Mouse (Mus musculus): Measurements from ENCODE around the gene Mrgprg. TPM values are rescaled to one million over a fixed set of nuclear protein-coding genes. Genes with fewer than 3 reads are reported as not detected.

Mrgprg gene
- polyA plus RNA-seq, 1 experiment from 2014 or later, result not detected

DNA sequence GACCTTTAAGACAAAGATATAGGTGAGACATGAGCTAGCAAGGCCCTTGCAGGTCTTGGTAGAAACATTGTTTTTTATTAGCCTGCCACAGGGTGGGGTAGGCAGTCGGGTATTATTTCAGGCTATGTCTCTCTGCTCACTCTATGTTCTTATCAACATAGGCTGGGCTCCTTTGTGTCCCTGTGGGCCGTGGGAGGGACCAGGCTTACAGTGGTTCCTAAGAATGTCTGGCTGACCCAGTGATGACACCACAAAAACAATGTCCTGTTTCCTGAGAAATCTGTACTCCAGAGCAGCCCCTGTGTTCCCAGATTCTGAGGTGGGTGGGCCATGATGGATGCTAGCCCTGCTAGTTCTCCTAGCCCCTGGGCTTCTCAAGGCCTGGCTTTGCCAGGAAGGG lies 10.6 kb upstream of the Mrgprg start:
- Histone ChIP-seq H3K9ac (no peak overlapping the region), H3K4me3 (no peak overlapping the region), H3K4me1 (replicated peaks) (peaks cover 4% of the 10 kb centered on the region; the same call in 1 of the 2 replicates), H3K27me3 (no peaks in the 10 kb centered on the region), H3K4me2 (no peak overlapping the region), H3K36me3 (no peaks in the 10 kb centered on the region), H3K9me3 (replicated peaks) (no peaks in the 10 kb centered on the region), H3K27ac (no peak overlapping the region)
- WGBS, result 20% methylated on average over 2 of the region's 2 CpGs
- peak; percentile 50; the same call in 1 of the 2 replicates for ATAC-seq (replicated peaks; ENCODE audit: insufficient number of reproducible peaks, insufficient read depth, low FRiP score, low read depth)

GRCm38 (mm10) chr7:143776137-143776536 lies 9.3 kb upstream of the Mrgprg start:
- WGBS, result 26% methylated on average over 3 of the region's 3 CpGs
- no peak overlapping the region for H3K9ac ChIP-seq
- no peak for ATAC-seq (replicated peaks; ENCODE audit: insufficient number of reproducible peaks, insufficient read depth, low FRiP score, low read depth)
- H3K4me1 ChIP-seq (replicated peaks), result peaks cover 4% of the 10 kb centered on the region; the same call in 1 of the 2 replicates
- H3K4me2 ChIP-seq, result no peak overlapping the region
- no peak overlapping the region for H3K4me3 ChIP-seq
- H3K36me3 ChIP-seq, result no peaks in the 10 kb centered on the region
- H3K9me3 ChIP-seq (replicated peaks), result no peaks in the 10 kb centered on the region
- no peak overlapping the region for H3K27ac ChIP-seq
- no peaks in the 10 kb centered on the region for H3K27me3 ChIP-seq

- whole genome bisulfite sequencing, result 44% methylated on average over 1 of the region's 1 CpGs
- H3K4me1 ChIP-seq (replicated peaks), result no peaks in the 10 kb centered on the region
- no peaks in the 10 kb centered on the region for H3K36me3 ChIP-seq
- H3K4me3 ChIP-seq, result no peak overlapping the region
- no peak for ATAC-seq (replicated peaks; ENCODE audit: insufficient number of reproducible peaks, insufficient read depth, low FRiP score, low read depth)
- peaks cover 34% of the 10 kb centered on the region for H3K27me3 ChIP-seq
- H3K27ac ChIP-seq, result no peak overlapping the region
- no peak overlapping the region for H3K4me2 ChIP-seq
- H3K9ac ChIP-seq, result no peak overlapping the region
- no peaks in the 10 kb centered on the region for H3K9me3 ChIP-seq (replicated peaks)
Measured at GRCm38 (mm10) chr7:143769461-143769860, 2.7 kb upstream of the Mrgprg start.

DNA sequence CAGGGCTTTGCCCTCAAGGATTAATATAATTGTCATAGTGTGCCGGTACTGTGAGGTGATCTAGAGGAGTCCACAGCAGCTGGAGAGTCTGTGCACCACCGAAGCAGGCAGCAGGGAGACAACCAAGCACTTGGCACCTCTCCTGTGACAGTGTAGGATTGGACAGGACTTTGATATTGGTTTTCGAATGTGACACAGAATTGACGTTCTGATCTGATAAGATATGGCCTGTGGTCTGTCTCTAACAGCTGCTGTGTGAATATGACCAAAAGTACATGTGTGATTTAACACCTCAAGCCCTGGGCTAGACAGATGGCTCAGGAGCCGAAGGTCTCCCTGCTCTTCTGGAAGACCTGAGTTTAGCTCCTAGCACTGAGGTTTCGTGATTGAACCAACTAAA lies 1.5 kb upstream of the Mrgprg start:
- no peak overlapping the region for H3K9ac ChIP-seq
- H3K9me3 ChIP-seq (replicated peaks), result no peaks in the 10 kb centered on the region
- peaks cover 39% of the 10 kb centered on the region for H3K27me3 ChIP-seq
- H3K4me3 ChIP-seq, result no peak overlapping the region
- 59% methylated on average over 6 of the region's 6 CpGs for WGBS
- H3K4me2 ChIP-seq, result no peak overlapping the region
- no peaks in the 10 kb centered on the region for H3K4me1 ChIP-seq (replicated peaks)
- no peak for ATAC-seq (replicated peaks; ENCODE audit: insufficient number of reproducible peaks, insufficient read depth, low FRiP score, low read depth)
- H3K27ac ChIP-seq, result no peak overlapping the region
- H3K36me3 ChIP-seq, result no peaks in the 10 kb centered on the region

- H3K4me1 ChIP-seq (replicated peaks), result no peaks in the 10 kb centered on the region
- H3K9ac ChIP-seq, result no peak overlapping the region
- no peaks in the 10 kb centered on the region for H3K36me3 ChIP-seq
- no peak overlapping the region for H3K27ac ChIP-seq
- no peaks in the 10 kb centered on the region for H3K9me3 ChIP-seq (replicated peaks)
- peaks cover 39% of the 10 kb centered on the region for H3K27me3 ChIP-seq
- 62% methylated on average over 19 of the region's 19 CpGs for WGBS
- no peak overlapping the region for H3K4me3 ChIP-seq
- no peak for ATAC-seq (replicated peaks; ENCODE audit: insufficient number of reproducible peaks, insufficient read depth, low FRiP score, low read depth)
- H3K4me2 ChIP-seq, result no peak overlapping the region
Measured at GRCm38 (mm10) chr7:143764876-143765530, 1.8 kb downstream of the Mrgprg start.

DNA sequence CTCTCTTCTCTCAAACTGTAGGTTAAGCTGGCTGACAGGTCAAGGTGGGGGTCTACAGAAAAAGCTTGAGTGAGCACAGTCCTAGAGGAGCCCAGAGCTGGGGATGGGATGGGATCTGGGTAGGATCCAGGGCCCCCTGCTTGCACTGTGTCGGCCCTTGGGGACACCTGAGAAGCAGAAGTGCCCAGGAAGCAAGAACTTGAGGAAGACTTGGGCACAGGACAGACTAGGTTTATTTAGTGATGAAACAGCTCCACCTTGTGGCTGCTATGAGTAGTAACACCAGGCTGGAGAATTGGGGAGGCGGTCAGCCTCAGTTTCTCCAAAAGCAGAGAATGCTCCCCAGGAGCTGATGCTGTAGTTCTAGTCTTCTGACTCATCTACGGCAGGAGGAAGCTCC lies 3.0 kb downstream of the Mrgprg start:
- Histone ChIP-seq H3K4me2 (no peak overlapping the region), H3K9ac (no peak overlapping the region), H3K9me3 (replicated peaks) (no peaks in the 10 kb centered on the region), H3K36me3 (no peaks in the 10 kb centered on the region), H3K4me3 (no peak overlapping the region), H3K27ac (no peak overlapping the region), H3K27me3 (peaks cover 43% of the 10 kb centered on the region), H3K4me1 (replicated peaks) (no peaks in the 10 kb centered on the region)
- ATAC-seq (replicated peaks; ENCODE audit: insufficient number of reproducible peaks, insufficient read depth, low FRiP score, low read depth), result no peak
- WGBS, result 8% methylated on average over 3 of the region's 3 CpGs

GRCm38 (mm10) chr7:143758956-143759355 lies 7.8 kb downstream of the Mrgprg start:
- Histone ChIP-seq H3K9ac (no peak overlapping the region), H3K9me3 (replicated peaks) (no peaks in the 10 kb centered on the region), H3K27me3 (peaks cover 42% of the 10 kb centered on the region), H3K4me2 (no peak overlapping the region), H3K4me1 (replicated peaks) (peaks cover 14% of the 10 kb centered on the region), H3K36me3 (no peaks in the 10 kb centered on the region), H3K4me3 (no peak overlapping the region), H3K27ac (no peak overlapping the region)
- no peak for ATAC-seq (replicated peaks; ENCODE audit: insufficient number of reproducible peaks, insufficient read depth, low FRiP score, low read depth)
- 46% methylated on average over 3 of the region's 3 CpGs for WGBS

GRCm38 (mm10) chr7:143757696-143758095 lies 9.1 kb downstream of the Mrgprg start:
- Histone ChIP-seq H3K9ac (no peak overlapping the region), H3K9me3 (replicated peaks) (no peaks in the 10 kb centered on the region), H3K27me3 (peaks cover 41% of the 10 kb centered on the region), H3K27ac (no peak overlapping the region), H3K4me3 (no peak overlapping the region; the same call in 1 of the 2 replicates), H3K4me1 (replicated peaks) (peaks cover 18% of the 10 kb centered on the region), H3K4me2 (peak overlapping the region; percentile 85), H3K36me3 (no peaks in the 10 kb centered on the region)
- ATAC-seq (replicated peaks; ENCODE audit: insufficient number of reproducible peaks, insufficient read depth, low FRiP score, low read depth), result no peak
- WGBS, result 59% methylated on average over 3 of the region's 3 CpGs

- peak overlapping the region; percentile 85 for H3K4me2 ChIP-seq
- no peak overlapping the region for H3K27ac ChIP-seq
- H3K9ac ChIP-seq, result peak overlapping the region; percentile 44; the same call in 1 of the 2 replicates
- 3% methylated on average over 15 of the region's 15 CpGs for WGBS
- peak overlapping the region; percentile 47 for H3K4me3 ChIP-seq
- peaks cover 20% of the 10 kb centered on the region for H3K4me1 ChIP-seq (replicated peaks)
- H3K36me3 ChIP-seq, result no peaks in the 10 kb centered on the region
- ATAC-seq (replicated peaks; ENCODE audit: insufficient number of reproducible peaks, insufficient read depth, low FRiP score, low read depth), result peak; percentile 72
- no peaks in the 10 kb centered on the region for H3K9me3 ChIP-seq (replicated peaks)
- peaks cover 41% of the 10 kb centered on the region for H3K27me3 ChIP-seq
Measured at GRCm38 (mm10) chr7:143757027-143757390, 9.8 kb downstream of the Mrgprg start.

DNA sequence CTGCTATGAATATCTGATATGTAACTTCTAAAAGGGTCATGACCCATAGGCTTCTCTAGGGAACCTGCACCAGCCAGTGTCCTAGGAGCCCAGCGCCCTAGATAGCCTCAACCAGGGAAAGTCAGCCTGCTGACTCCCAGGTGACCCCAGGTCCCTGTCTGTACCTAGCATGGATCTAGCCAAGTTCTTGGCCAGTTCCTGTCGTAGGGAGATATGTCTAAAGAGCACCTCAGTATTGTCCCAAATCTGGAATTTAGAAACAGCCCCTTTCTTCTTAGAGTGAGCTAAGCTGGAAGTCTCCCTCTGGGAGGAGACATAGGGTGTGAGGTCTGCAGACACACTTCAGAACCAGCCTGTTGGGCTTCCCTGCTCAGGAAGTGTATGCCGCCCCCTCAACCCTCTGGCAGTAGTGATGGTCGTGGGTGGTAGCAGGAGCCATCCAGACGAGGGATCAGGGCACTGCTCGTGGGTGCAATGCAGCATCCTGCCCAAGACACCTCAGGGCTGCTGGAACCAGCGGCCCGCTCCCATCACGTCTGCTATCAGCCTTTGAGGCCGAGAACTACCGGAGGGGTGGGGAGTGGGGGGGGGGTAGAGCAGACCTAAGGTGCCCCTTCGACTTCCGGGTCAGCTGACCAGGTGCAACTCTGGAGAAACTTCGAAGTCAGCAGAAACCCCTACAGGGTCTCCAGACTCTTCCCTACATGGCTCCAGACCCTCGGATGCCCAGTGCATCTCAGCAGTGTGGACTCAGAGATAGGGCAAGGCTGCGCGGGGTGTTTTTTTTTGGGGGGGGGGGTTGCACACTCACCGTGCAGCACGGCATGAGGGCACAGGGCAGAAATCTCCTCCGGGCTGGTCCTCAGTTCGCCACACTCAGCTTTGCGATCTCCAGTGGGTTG lies 10.4 kb downstream of the Mrgprg start, which contains the start of gene Osbpl5:
TSS of gene Osbpl5 (minus strand) at position 861 of the 902 bp plus-strand sequence.
- Histone ChIP-seq H3K4me2 (peak within 1 kb of the TSS; percentile 85), H3K9me3 (replicated peaks) (no peaks in the 10 kb centered on the region), H3K27me3 (peaks cover 41% of the 10 kb centered on the region), H3K4me3 (peak within 1 kb of the TSS; percentile 47), H3K27ac (no peak within 1 kb of the TSS), H3K9ac (peak within 1 kb of the TSS; percentile 44; the same call in 1 of the 2 replicates), H3K36me3 (no peaks in the 10 kb centered on the region), H3K4me1 (replicated peaks) (peaks cover 23% of the 10 kb centered on the region)
- ATAC-seq (replicated peaks; ENCODE audit: insufficient number of reproducible peaks, insufficient read depth, low FRiP score, low read depth), result 0 out of 2 replicates have a peak, but pooled peaks have one; percentile 1
- WGBS, result 21% methylated on average over 22 of the region's 22 CpGs

- Histone ChIP-seq H3K4me3 (no peak overlapping the region), H3K4me2 (no peak overlapping the region), H3K36me3 (no peaks in the 10 kb centered on the region), H3K27ac (no peak overlapping the region), H3K9ac (no peak overlapping the region), H3K4me1 (replicated peaks) (peaks cover 23% of the 10 kb centered on the region), H3K27me3 (peaks cover 42% of the 10 kb centered on the region), H3K9me3 (replicated peaks) (no peaks in the 10 kb centered on the region)
- WGBS, result 68% methylated on average over 9 of the region's 9 CpGs
- no peak for ATAC-seq (replicated peaks; ENCODE audit: insufficient number of reproducible peaks, insufficient read depth, low FRiP score, low read depth)
Measured at GRCm38 (mm10) chr7:143755357-143756124, 11.3 kb downstream of the Mrgprg start.
